Mouse (Mus musculus) embryonic fibroblast, embryonic 13.5 days (primary cell): ENCODE data around the gene Camta1.

ENCODE experiments used
- CTCF ChIP-seq: IDR thresholded peaks from 2 replicates; pipeline ENCODE4 v1.5.1; 2011; ENCODE audit warnings: mild to moderate bottlenecking, control low read depth, low read length, moderate library complexity, borderline replicate concordance; ENCODE audit not compliant: insufficient read depth
- POLR2A ChIP-seq: IDR thresholded peaks from 2 replicates; pipeline ENCODE4 v1.6.1; 2011; ENCODE audit warnings: low read depth, mild to moderate bottlenecking, control low read depth, low read length, moderate library complexity

- TF ChIP-seq POLR2A, result no peak
- TF ChIP-seq CTCF, result no peak
These were observed 707.4 kb downstream of the Camta1 start for GRCm38 (mm10) chr4:151154306-151154705.
